Mouse (Mus musculus): Measurements from ENCODE around the gene Ndufa13.
A peak's percentile ranks its signal among the peaks of the same experiment; 100 is the strongest.

The Ndufa13 gene

DNA sequence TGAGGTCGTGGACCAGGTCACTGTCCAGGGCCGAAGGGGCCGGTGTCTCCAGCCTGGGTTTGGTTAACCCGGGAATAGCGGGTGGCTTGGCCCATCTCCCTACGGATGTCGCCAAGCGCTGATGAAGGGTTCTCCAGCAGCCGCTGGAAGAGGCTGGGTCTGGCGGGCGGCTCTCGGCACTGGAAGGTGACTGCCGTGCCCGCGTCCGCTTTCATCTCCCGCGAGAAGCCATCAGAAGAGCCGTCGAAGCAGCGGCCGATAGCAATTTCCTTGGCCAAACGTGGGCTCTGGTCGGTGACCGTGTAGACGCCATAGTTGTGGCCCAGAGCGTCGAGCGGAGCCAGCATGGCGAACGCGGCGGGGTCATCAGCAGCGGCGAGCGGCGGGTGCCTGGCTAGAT is 21.5 kb downstream of the Ndufa13 start:
- no peak for DNase-seq (ENCODE audit: low spot score)

DNA sequence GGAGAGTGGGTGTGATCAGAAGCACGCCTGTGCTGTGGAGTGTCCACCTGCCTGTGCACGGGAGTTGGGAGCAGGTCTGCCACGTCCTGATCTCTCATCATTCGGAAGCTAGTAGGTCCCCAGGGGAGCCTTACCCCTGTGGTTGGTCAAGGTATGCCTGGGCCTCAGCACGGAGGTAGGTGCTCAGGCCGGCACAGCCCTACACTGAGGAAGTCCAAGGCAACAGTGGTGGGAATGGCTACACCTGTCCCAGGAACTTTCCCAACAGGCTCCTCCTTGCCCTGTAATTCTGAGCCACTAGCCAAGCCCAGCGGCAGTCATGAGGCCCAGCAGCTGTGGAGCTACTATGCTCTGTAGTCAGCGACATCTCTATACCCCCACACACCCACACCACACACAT is 22.7 kb downstream of the Ndufa13 start:
- DNase-seq (ENCODE audit: low spot score) = no peak

DNA sequence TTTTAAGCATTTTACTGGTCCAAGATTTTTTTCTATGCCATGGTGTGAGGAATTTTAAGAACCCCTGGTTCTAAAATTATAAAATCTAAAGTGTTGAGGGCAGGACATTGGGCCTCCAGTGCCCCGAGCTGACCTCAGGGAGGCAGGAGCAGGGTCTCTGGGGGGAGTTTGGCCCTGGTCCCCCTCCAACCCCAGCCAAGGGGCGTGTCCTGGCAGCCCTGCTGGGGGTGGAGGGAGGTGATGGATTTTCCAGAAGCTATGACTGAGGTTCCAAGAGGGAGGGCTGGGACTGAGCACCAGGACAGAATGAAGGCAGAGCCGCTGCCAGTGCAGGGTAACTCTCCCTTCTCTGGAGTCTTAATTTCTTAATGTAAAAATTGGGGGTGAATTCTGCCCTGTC is 24.4 kb downstream of the Ndufa13 start:
- no peak for DNase-seq (ENCODE audit: low spot score)

DNA sequence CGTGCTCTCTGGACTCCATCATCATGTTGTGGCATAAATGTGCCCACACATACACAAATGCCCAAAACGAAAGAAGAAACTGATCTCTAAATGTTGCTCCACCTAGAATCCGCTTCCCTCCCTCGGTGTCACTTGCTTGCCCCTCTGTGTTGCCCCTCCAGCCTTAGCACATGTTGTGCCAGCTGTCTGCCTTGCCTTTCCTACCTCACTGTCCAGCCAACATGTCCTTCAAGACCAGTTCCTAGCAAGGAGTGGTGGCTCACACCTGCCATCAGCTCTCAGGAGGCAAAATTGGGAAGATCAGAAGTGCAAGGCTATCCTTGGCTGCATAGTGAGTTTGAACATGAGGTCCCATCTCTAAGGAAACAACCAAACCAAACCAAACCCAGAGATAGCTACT is 25.0 kb downstream of the Ndufa13 start:
- no peak for DNase-seq (ENCODE audit: low spot score)

DNA sequence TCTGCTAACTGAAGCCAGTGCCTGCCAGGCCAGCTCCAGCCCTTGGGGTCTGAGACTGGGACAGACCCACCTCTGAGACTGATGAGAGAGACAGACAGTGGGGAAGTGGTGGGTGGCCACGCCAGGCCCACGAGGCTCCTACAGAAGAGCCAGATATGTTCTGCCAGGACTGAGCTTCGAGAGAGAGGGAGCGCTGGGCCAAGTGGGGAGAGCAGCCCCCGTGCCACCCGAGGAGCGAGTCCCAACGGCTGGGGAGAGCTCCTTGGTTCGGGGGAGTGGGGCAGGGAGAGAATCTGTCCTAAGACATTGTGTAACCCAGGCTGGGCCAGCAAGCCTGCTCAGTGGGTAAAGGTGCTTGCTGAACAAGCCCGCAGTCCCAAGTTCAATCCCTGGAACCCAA is 25.4 kb downstream of the Ndufa13 start:
- DNase-seq (ENCODE audit: low spot score) = no peak

DNA sequence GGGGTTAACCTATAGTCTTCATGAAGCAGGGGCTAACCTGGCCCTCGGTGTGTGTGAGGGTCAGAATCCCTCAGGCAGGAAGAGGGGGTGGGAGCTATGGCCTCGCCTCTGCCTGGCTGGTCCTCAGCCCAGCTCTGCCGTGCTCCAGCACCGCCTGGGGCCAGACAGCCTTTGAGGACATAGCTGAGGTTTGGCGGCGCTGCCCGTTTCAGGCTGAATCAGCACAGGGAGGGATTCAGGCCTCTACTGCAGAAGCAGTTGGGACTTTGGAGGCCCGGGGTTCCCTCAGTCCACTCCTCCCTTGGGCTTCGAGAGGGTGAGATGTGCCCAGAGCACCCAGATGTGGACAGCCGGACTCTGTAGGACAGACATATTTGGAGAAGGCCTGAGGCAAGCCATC is 26.3 kb downstream of the Ndufa13 start:
- DNase-seq (ENCODE audit: low spot score) = no peak

DNA sequence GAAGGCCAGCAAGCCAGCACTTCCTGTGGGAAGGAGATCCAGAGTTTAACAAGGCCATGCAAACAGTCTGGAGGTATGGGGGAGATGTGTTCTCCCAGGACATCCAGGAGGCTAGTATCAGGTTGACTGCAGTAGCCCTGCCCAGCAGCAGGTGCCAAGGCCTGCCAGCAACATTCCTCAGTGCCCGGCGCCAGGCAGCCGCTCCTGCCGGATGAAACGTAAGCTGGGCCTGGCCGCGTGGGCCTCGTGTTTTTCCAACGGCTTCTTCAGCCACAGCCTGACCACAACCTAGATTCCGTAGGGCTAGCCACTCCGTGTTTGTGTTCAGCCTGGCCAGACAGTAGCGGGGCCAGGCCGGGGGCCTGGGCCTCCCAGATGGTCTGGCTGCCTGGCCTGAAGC is 27.7 kb downstream of the Ndufa13 start:
- no peak for DNase-seq (ENCODE audit: low spot score)

DNA sequence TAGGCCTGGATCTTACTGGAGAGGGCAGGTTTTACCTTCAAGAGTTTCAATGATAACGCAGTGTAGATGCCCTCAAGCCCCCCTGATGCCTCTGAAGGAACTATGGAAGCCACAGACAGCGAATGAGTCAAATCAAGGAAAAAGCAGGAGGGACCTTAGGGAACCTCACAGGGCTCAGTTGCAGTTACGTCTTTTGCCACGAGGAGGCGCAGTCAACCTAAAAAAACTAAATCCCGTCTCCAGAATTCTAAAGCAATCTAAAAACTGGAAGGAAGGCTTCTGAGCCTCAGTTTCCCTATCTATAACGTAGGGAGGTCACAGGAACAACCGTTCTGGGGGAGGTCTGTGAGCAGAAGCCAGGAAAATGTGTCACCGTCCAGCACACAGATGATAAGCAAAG is 28.2 kb downstream of the Ndufa13 start:
- DNase-seq (ENCODE audit: low spot score) = peak; percentile 46

DNA sequence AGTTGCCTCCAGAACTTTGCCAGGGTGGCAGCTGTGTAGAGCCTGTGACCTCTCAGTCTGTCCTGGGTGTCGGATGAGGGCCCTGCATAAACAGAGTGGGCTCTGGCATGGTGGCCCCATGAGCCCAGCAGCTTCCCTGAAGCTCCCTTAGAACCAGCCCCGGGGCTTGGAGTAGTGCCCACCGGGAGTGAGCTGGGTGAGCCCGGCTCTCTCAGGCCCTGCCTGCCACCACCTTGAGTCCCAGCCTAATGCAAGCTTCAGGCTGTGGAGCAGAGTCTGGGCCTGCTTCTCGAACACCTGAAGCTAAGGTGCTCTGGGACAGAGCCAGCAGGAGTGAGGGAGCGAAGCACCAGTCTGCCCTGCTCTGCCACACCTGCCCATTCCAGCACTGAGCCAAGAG is 31.5 kb downstream of the Ndufa13 start:
- DNase-seq (ENCODE audit: low spot score) = no peak

DNA sequence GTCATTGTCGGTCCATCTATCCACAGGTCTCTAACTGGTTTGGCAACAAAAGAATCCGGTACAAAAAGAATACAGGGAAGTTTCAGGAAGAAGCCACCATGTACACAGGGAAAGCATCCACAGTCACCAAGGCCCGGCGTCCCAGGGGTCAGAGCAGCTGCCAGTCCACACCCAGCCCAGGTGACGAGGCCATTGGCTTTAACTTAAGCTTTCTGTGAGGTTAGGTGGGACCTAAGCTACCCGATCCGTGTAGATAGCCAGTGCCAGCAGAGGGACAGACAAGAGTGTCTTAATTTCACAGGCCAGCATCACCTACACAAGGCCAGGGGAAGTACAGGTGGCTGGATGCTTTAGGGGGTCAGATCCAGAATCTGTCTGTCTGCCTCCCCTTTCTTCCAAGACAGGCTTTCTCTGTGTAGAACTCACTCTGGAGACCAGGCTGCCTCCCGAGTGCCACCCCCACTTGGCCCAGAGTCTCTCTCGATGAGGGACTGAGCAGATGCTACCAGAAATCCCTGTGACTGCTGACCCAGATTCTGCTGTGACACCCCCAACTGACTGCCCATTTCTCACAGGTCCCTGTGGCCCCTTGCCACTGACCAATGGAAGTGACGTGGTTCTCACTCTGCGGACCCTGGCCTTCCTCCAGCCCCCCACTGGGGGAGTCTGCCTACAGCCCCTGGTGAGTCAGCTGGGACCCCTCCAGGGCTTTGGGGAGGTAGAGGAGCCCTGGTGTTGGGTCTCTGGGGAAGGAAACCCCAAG is 32.2 kb downstream of the Ndufa13 start:
- DNase-seq (ENCODE audit: low spot score) = no peak

DNA sequence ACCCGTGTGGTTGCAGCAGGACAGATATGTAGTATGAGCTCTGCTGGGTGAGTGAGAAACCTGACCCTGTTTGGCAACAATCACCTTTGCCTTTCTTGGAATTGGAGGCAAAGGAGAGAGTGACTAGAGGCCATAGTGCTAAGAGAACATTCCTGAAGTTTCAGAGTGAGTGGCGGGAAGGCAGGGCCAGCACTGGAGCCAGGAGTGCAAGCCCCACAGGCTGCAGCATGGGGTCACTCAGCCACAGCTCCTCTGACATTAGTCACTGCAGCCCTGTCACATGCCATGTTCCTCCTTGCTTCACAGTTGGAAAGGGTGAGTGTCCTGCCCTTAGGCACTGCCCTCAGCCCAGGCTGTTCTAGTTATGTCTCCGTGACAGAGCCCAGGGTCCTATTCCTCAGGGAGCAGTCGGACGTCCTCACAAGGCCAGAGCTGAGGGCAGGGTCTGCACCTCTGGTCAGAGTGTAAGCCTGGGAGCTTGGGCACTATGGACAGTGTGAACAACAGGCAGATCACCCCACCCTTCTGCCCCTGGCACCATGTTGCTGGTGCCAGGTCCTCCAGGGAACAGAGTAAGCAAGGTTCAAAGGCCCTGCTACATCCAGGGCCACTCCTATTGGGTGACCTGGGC is 34.5 kb downstream of the Ndufa13 start:
- DNase-seq (ENCODE audit: low spot score) = no peak

DNA sequence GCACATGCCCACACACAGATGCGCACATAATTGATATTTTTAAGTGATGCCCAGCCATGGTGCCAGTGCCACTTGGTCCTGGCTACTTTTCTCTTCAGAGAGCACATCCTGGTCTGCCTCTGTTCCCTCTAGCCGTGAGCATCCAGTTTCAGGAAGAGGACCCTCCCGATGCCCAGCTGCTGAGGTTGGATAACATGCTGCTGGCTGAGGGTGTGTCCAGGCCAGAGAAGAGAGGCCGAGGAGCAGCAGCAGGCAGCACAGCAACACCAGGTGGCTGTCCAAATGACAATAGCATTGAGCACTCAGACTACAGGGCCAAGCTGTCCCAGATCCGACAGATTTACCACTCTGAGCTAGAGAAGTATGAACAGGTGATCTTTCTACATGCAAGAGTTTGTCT is 38.2 kb downstream of the Ndufa13 start:
- DNase-seq (ENCODE audit: low spot score) = no peak

DNA sequence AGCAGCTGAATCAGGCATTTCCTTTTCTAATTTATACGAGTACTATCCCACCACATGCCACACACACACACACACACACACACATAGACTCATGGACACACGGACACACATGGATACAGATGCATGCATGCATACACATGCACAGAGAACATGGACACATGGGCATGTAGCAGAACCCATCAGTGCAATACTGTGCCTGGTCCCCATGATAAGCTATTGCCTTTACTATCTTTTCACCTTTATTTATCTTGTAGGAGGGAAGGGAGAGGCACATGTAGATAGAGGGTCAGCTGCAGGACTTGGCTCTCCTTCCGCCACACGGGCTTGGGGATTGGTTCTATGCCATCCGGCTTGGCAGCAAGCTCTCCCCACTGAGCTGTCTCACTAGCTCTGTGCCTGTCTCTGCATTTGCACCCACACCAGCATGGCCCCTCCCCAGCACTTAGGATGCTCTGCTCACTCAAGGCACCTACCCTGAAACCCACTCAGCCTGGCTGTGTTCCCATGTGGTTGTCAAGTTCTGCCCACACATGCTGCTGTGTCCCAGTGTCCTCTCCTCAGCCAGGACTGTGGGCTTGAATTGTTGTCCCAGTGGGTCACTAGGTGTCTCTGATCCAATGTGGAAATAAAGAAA is 38.9 kb downstream of the Ndufa13 start:
- no peak for DNase-seq (ENCODE audit: low spot score)

DNA sequence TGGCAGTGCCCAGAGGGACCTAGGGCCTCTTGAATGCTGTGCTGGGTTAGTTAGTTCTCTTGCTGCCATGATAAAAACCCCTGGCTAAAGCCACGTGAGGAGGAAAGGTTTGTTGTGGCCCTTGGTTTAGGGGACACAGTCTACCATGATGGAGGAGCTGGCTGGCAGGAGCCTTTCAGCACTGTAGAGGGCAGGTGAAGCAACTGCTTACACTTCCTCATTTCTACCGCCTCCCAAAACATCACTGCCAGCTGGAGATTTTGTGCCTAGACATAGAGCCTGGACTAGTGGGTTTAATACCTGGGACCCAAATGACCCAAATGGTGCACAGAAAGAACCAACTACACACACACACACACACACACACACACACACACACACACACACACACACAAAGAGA is 41.1 kb downstream of the Ndufa13 start:
- no peak for DNase-seq (ENCODE audit: low spot score)

DNA sequence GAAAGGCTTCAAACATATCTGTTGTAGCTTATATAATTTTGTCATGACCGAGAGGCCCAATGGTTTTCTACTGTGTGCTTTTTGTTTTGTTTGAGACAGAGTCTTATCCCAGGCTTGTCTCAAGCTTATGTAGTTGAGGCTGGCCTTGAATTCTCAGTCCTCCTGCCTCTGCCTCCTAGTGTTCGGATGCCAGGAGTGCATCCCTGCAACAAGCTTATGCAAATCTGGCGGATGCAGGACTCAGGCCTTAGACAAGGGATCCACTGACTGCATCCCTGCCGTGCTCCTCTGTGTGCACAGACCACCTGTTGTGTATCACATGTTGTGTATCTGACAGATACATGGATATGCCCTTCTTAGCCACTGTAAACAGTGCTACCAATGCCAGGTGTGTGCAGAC is 41.6 kb downstream of the Ndufa13 start:
- no peak for DNase-seq (ENCODE audit: low spot score)

DNA sequence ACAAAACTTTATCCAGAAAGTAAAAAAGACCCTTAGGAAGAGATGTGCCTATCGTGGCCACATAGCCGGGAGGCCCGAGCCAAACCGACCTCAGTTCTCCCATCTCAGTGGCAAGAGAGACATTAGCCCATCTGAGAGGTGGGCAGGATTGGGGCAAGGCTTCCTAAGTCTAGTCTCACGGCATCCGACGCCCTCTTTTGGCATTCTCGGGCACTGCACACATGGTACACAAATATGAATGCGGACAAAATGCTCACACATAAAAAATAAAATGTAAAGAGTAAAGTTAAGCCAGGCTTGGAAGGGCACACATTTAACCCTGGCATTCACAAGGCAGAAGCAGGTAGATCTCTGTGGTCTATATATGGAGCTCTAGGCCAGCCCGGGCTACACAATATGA is 48.5 kb downstream of the Ndufa13 start:
- no peak for DNase-seq (ENCODE audit: low spot score)

DNA sequence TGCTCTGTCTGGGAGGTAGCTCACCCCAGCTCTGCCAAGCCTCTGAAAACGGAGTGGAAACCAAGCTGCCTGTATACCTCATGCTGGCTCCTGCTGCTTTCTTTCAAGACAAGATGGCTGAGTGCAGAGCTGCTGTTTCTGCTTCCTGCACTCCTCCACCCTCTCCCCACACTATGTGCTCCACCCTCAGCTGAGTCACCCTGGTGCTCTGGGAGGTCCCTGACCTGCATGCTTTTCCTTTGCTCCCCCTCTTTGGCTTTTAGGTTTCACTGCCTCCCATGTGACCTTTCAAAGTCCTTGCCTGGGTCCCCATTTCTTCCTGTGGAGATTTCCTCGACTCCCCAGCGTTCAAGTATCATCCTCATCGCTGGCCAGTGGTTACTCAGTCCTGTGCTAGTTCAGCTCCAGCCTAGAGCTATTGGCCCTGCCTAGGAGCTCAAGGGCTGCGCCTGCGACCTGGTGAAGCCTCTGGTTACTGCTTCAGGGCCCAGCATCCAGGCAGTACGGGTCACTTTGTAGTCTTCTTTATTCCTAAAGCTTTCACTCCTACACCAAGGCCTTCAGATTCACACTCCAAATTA is 51.3 kb downstream of the Ndufa13 start:
- no peak for DNase-seq (ENCODE audit: low spot score)

DNA sequence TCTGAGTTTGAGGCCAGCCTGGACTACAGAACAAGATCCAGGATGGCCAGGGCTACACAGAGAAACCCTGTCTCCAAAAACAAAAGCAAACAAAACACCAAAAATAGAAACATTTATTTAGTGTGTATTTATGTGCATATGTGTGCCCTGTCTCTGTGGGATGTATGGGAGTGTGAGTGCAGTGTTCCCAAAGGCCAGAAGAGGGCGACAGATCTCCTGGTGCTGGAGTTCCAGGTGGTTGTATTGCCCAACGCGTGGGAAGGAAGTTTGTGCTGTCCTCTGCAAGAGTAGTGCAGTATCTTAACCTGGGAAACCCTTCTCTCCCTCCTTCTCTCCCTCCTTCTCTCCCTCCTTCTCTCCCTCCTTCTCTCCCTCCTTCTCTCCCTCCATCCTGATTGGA is 52.5 kb downstream of the Ndufa13 start:
- no peak for DNase-seq (ENCODE audit: low spot score)

DNA sequence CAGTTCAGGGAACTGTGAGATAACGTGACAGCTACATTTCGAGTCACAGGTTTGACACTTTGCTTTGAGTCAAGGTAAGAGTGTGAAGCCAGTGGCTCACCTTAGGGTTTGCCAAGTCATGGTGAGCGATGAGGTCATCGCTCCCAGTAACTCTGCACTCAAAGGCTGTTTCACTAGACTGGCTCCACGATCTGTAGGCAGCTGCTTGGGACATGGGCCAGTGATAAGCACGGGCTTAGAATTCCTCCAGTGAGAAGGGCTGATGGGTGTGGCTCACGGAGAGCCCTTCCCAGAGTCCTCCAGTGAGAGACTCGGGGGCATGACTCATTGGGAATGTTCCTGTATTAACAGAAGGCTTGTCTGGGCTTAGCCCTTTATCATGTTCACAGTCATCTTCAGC is 53.4 kb downstream of the Ndufa13 start:
- no peak for DNase-seq (ENCODE audit: low spot score)

DNA sequence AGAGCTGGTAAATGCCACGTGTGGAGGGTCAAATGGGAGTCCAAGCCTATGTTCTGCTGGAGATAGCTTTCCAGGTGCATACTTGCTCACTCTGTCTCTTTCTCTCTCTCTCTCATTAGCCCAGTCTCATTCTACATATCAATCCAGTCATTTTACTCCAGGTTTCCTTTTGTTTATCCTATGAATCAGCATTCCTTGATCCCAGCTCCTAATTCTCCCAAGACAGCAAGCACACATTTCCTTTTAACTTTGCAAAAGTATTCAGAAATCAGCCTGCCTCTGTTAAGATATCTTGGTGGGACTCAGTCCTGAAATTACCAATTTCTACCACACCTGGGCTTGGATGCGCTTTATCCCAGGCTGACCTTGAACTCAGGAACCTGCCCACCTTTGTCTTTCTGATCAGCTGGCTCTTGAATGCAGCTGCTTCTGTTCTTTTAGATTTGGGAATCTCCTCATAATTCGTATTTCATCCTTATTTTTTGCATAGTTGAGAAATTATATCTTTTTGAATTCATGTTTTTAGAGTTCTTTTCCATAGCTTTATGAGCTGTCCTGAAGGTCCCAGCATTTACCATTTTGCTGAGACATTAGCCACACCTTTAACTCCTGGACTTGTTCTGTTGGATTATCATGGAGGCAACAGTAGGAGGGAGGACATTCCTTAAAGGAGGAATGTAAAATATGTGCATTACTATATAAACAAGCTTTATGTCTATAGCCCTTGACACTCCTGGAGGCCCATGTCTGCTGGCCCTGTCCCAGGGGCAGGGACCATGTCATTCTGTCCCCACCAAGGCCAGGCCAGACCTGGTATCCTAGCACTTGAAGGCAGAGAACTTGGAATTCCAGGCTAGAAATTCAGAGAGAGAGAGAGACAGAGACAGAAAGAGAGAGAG is 54.9 kb downstream of the Ndufa13 start:
- no peak for DNase-seq (ENCODE audit: low spot score)

Measured in ovary, postnatal 36 days (tissue).